Mouse (Mus musculus): ENCODE data around the gene Rps6ka1. TPM values are rescaled to one million over a fixed set of nuclear protein-coding genes. Genes with fewer than 3 reads are reported as not detected.

The Rps6ka1 gene
- polyA plus RNA-seq, 1 experiment from 2014 or later, result 21.8 TPM

- Histone ChIP-seq H3K9me3 (no peaks in the 10 kb centered on the region), H3K27ac (replicated peaks) (peak overlapping the region; percentile 98), H3K4me2 (peak overlapping the region; percentile 60), H3K9ac (peak overlapping the region; percentile 82), H3K4me1 (replicated peaks) (peaks cover 33% of the 10 kb centered on the region), H3K36me3 (no peaks in the 10 kb centered on the region), H3K27me3 (peaks cover 3% of the 10 kb centered on the region; the same call in 1 of the 2 replicates), H3K4me3 (peak overlapping the region; percentile 66)
- peak; percentile 93 for ATAC-seq (ENCODE audit: low read depth)
- 1% methylated on average over 50 of the region's 101 CpGs for WGBS
Measured at GRCm38 (mm10) chr4:133813174-133813991, 74.2 kb downstream of the Rps6ka1 start.

- no peaks in the 10 kb centered on the region for H3K9me3 ChIP-seq
- ATAC-seq (ENCODE audit: low read depth), result no peak
- no peak overlapping the region for H3K27ac ChIP-seq (replicated peaks)
- no peak overlapping the region for H3K4me2 ChIP-seq
- no peak overlapping the region for H3K9ac ChIP-seq
- WGBS, result 84% methylated on average over 15 of the region's 15 CpGs
- H3K27me3 ChIP-seq, result no peaks in the 10 kb centered on the region
- no peaks in the 10 kb centered on the region for H3K36me3 ChIP-seq
- H3K4me3 ChIP-seq, result no peak overlapping the region
- H3K4me1 ChIP-seq (replicated peaks), result no peaks in the 10 kb centered on the region
Measured at GRCm38 (mm10) chr4:133804401-133805263, 83.0 kb downstream of the Rps6ka1 start.

GRCm38 (mm10) chr4:133800589-133800988 lies 87.0 kb downstream of the Rps6ka1 start:
- Histone ChIP-seq H3K27ac (replicated peaks) (no peak overlapping the region), H3K4me2 (no peak overlapping the region), H3K9me3 (no peaks in the 10 kb centered on the region), H3K9ac (no peak overlapping the region), H3K4me3 (no peak overlapping the region), H3K27me3 (no peaks in the 10 kb centered on the region), H3K36me3 (no peaks in the 10 kb centered on the region), H3K4me1 (replicated peaks) (no peaks in the 10 kb centered on the region)
- ATAC-seq (ENCODE audit: low read depth), result no peak
- WGBS, result 38% methylated on average over 6 of the region's 6 CpGs

Other genes starting within 250 kb of the Rps6ka1 start
- gene Zdhhc18, start 237.6 kb downstream of the Rps6ka1 start, polyA plus RNA-seq (2015; fragmentation: Nextera tagmentation; extraction: Ambion mirVana), result 2.8 and 4.3 TPM in 2 replicates
- gene Pigv, start 215.2 kb downstream of the Rps6ka1 start, polyA plus RNA-seq (2015; fragmentation: Nextera tagmentation; extraction: Ambion mirVana), result 12.3 and 14.2 TPM in 2 replicates
- 31.8 and 37.3 TPM in 2 replicates for gene Arid1a, start 131.0 kb downstream of the Rps6ka1 start, polyA plus RNA-seq (2015; fragmentation: Nextera tagmentation; extraction: Ambion mirVana)
- gene Hmgn2, start 80.9 kb upstream of the Rps6ka1 start, polyA plus RNA-seq (2015; fragmentation: Nextera tagmentation; extraction: Ambion mirVana), result 1,338 and 1,455 TPM in 2 replicates
- 41.0 and 44.3 TPM in 2 replicates for gene Dhdds, start 113.1 kb upstream of the Rps6ka1 start, polyA plus RNA-seq (2015; fragmentation: Nextera tagmentation; extraction: Ambion mirVana)
- gene Lin28a, start 131.0 kb upstream of the Rps6ka1 start, polyA plus RNA-seq (2015; fragmentation: Nextera tagmentation; extraction: Ambion mirVana), result 0.17 and 0.32 TPM in 2 replicates
- not detected in 2 replicates for gene Zfp683, start 166.0 kb upstream of the Rps6ka1 start, polyA plus RNA-seq (2015; fragmentation: Nextera tagmentation; extraction: Ambion mirVana)
- gene Crybg2, start 173.0 kb upstream of the Rps6ka1 start, polyA plus RNA-seq (2015; fragmentation: Nextera tagmentation; extraction: Ambion mirVana), result 1.3 and 1.7 TPM in 2 replicates
- gene Cd52, start 207.3 kb upstream of the Rps6ka1 start, polyA plus RNA-seq (2015; fragmentation: Nextera tagmentation; extraction: Ambion mirVana), result 3.1 and 5.1 TPM in 2 replicates
- gene Ubxn11, start 214.8 kb upstream of the Rps6ka1 start, polyA plus RNA-seq (2015; fragmentation: Nextera tagmentation; extraction: Ambion mirVana), result 10.3 and 10.4 TPM in 2 replicates
- 384 and 425 TPM in 2 replicates for gene Sh3bgrl3, start 241.0 kb upstream of the Rps6ka1 start, polyA plus RNA-seq (2015; fragmentation: Nextera tagmentation; extraction: Ambion mirVana)